Mouse (Mus musculus): ENCODE measurements at regions not wholly inside any gene's neighbourhood (a gene's known extent, or its start where the extent isn't known, plus 50 kb on each side); places are given as distances from the start of the nearest gene placed in this dataset.

DNA sequence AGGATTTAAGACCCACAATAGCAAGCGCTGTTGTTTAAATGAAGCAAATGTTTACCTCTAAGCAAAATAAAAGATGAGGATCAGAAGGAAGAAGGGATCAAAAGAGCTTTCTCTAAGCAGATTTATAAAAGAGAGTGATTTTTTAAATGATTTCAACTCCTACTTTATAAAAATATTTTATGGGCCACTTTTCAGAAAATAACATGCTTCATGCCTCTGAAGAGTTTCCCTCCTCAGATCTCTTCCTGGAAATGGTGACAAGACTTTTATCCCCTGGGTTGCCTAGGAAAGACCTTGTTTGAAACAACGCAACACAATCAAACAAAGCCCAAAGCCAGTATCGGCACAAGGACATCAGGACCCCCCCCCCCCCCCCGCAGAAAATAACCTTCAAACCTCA is 265.6 kb upstream of the Sall1 start:
- TF ChIP-seq CTCF (IDR thresholded peaks at IDR 0.05; ENCODE audit: low read depth), result no peak
- TF ChIP-seq EP300 (IDR thresholded peaks at IDR 0.05; ENCODE audit: low read depth), result no peak
